Mouse (Mus musculus) CH12.LX (cell line): ENCODE measurements around the gene Fam207a. TPM values are rescaled to one million over a fixed set of nuclear protein-coding genes. Genes with fewer than 3 reads are reported as not detected.
A peak's percentile ranks its signal among the peaks of the same experiment; 100 is the strongest.

ENCODE experiments used
- DNase-seq: peaks from one replicate; pipeline ENCODE4 v3.0.0-alpha.2; 2013; ENCODE audit errors: extremely low read depth
- H3K27ac ChIP-seq: 2 replicates; pipeline ENCODE4 v1.5.1; 2012; ENCODE audit warnings: low read depth, mild to moderate bottlenecking, control low read depth, moderate library complexity; ENCODE audit not compliant: insufficient read depth
- H3K27me3 ChIP-seq: replicated peaks from 2 replicates; pipeline ENCODE3; 2012; ENCODE audit warnings: inconsistent platforms
- H3K36me3 ChIP-seq, 2 experiments: replicated peaks in 1 of 2; 2 replicates each; pipeline versions ENCODE3 to v1.6.1; 2012; ENCODE audit warnings: inconsistent platforms in 1 of 2, low read length in 1 of 2, mild to moderate bottlenecking in 1 of 2, mixed read lengths in 1 of 2, moderate library complexity in 1 of 2; ENCODE audit not compliant: control insufficient read depth in 1 of 2, insufficient read depth in 1 of 2
- H3K4me1 ChIP-seq, 2 experiments: 2 replicates each; pipeline ENCODE4 v1.6.1; 2012; ENCODE audit warnings: inconsistent platforms in 1 of 2, moderate library complexity in 1 of 2; ENCODE audit not compliant: insufficient read depth in 2 of 2, control insufficient read depth in 1 of 2
- H3K4me2 ChIP-seq: 2 replicates; pipeline ENCODE4 v1.6.1; 2012; ENCODE audit warnings: low read depth, mild to moderate bottlenecking, control low read depth; ENCODE audit not compliant: poor library complexity, insufficient read depth, severe bottlenecking
- H3K4me3 ChIP-seq, 3 experiments: fragments of 150-350 bp in 1 of 3; sonication (generic) in 1 of 3; replicated peaks in 1 of 3; 2 replicates each; pipeline versions ENCODE3 to v1.5.1; 2011 to 2012; ENCODE audit warnings: low read depth in 2 of 3, low read length in 2 of 3, mild to moderate bottlenecking in 2 of 3, moderate library complexity in 2 of 3, control low read depth in 1 of 3, improper control_type of control experiment in 1 of 3, inconsistent platforms in 1 of 3, mixed read lengths in 1 of 3; ENCODE audit not compliant: poor library complexity in 1 of 3
- H3K79me2 ChIP-seq: replicated peaks from 2 replicates; pipeline ENCODE4 v1.6.1; 2012; ENCODE audit warnings: mild to moderate bottlenecking, moderate library complexity; ENCODE audit not compliant: control insufficient read depth, poor library complexity, insufficient read depth, severe bottlenecking; ENCODE audit errors: extremely low read depth
- H3K9ac ChIP-seq: 2 replicates; pipeline ENCODE4 v1.6.1; 2012; ENCODE audit warnings: low read depth, mild to moderate bottlenecking, control low read depth, moderate library complexity; ENCODE audit not compliant: insufficient read depth
- H3K9me3 ChIP-seq: replicated peaks from 2 replicates; pipeline ENCODE3; 2012; ENCODE audit warnings: low read length, inconsistent platforms, mixed read lengths
- CHD2 ChIP-seq: IDR thresholded peaks from 2 replicates; pipeline ENCODE4 v1.6.1; 2011; ENCODE audit warnings: low read length, improper control_type of control experiment
- CTCF ChIP-seq, 2 experiments: IDR thresholded peaks in 1 of 2; conservative IDR thresholded peaks in 1 of 2; 2 replicates each; pipeline ENCODE4 v1.5.1; 2011 to 2012; ENCODE audit warnings: low read depth in 2 of 2, low read length in 2 of 2, improper control_type of control experiment in 1 of 2, inconsistent platforms in 1 of 2, mild to moderate bottlenecking in 1 of 2, moderate library complexity in 1 of 2
- E2F4 ChIP-seq: IDR thresholded peaks from 2 replicates; pipeline ENCODE4 v1.6.1; 2011; ENCODE audit warnings: low read depth, low read length, improper control_type of control experiment; ENCODE audit not compliant: insufficient replicate concordance
- ELF1 ChIP-seq: IDR thresholded peaks from 2 replicates; pipeline ENCODE4 v1.6.1; 2014; ENCODE audit warnings: low read depth, mild to moderate bottlenecking, inconsistent platforms, low read length, improper control_type of control experiment
- ETS1 ChIP-seq: conservative IDR thresholded peaks from 2 replicates; pipeline ENCODE4 v1.6.1; 2012; ENCODE audit warnings: low read depth, mild to moderate bottlenecking, inconsistent platforms, low read length, improper control_type of control experiment, moderate library complexity
- KAT2A ChIP-seq: IDR thresholded peaks from 2 replicates; pipeline ENCODE4 v1.6.1; 2012; ENCODE audit warnings: low read length, improper control_type of control experiment, inconsistent platforms; ENCODE audit not compliant: insufficient replicate concordance
- MAFK ChIP-seq: IDR thresholded peaks from 2 replicates; pipeline ENCODE4 v1.6.1; 2011; ENCODE audit warnings: low read length, improper control_type of control experiment; ENCODE audit not compliant: insufficient replicate concordance
- MAX ChIP-seq: IDR thresholded peaks from 2 replicates; pipeline ENCODE4 v1.6.1; 2011; ENCODE audit warnings: low read length, improper control_type of control experiment
- MAZ ChIP-seq: IDR thresholded peaks from 2 replicates; pipeline ENCODE4 v1.6.1; 2012; ENCODE audit warnings: low read depth, mild to moderate bottlenecking, inconsistent platforms, low read length, improper control_type of control experiment, moderate library complexity
- MEF2A ChIP-seq: IDR thresholded peaks from 2 replicates; pipeline ENCODE4 v1.6.1; 2014; ENCODE audit warnings: low read depth, mild to moderate bottlenecking, inconsistent platforms, low read length, improper control_type of control experiment, borderline replicate concordance
- MXI1 ChIP-seq: IDR thresholded peaks from 2 replicates; pipeline ENCODE4 v1.6.1; 2011; ENCODE audit warnings: mild to moderate bottlenecking, low read depth, low read length, improper control_type of control experiment
- MYC ChIP-seq: IDR thresholded peaks from 2 replicates; pipeline ENCODE4 v1.6.1; 2011; ENCODE audit warnings: low read depth, mild to moderate bottlenecking, improper control_type of control experiment, low read length
- NELFE ChIP-seq: IDR thresholded peaks from 2 replicates; pipeline ENCODE4 v1.6.1; 2011; ENCODE audit warnings: low read depth, low read length, improper control_type of control experiment
- POLR2A ChIP-seq: IDR thresholded peaks from 2 replicates; pipeline ENCODE4 v1.6.1; 2011; ENCODE audit warnings: low read depth, mild to moderate bottlenecking, improper control_type of control experiment, low read length
- POLR2AphosphoS2 ChIP-seq: IDR thresholded peaks from 2 replicates; pipeline ENCODE4 v1.6.1; 2011; ENCODE audit warnings: low read depth, low read length, improper control_type of control experiment
- RAD21 ChIP-seq: IDR thresholded peaks from 2 replicates; pipeline ENCODE4 v1.6.1; 2011; ENCODE audit warnings: low read depth, mild to moderate bottlenecking, low read length, improper control_type of control experiment, moderate library complexity
- SMC3 ChIP-seq: IDR thresholded peaks from 2 replicates; pipeline ENCODE4 v1.6.1; 2011; ENCODE audit warnings: low read depth, low read length, improper control_type of control experiment
- TBP ChIP-seq: conservative IDR thresholded peaks from 2 replicates; pipeline ENCODE4 v1.6.1; 2011; ENCODE audit warnings: low read depth, low read length, improper control_type of control experiment
- TCF12 ChIP-seq: IDR thresholded peaks from 2 replicates; pipeline ENCODE4 v1.6.1; 2014; ENCODE audit warnings: low read depth, mild to moderate bottlenecking, inconsistent platforms, low read length, improper control_type of control experiment
- UBTF ChIP-seq: IDR thresholded peaks from 2 replicates; pipeline ENCODE4 v1.6.1; 2012; ENCODE audit warnings: low read depth, mild to moderate bottlenecking, inconsistent platforms, low read length, improper control_type of control experiment, moderate library complexity
- USF1 ChIP-seq: IDR thresholded peaks from 2 replicates; pipeline ENCODE4 v1.6.1; 2014; ENCODE audit warnings: low read depth, mild to moderate bottlenecking, inconsistent platforms, low read length, improper control_type of control experiment
- USF2 ChIP-seq: conservative IDR thresholded peaks from 2 replicates; pipeline ENCODE4 v1.6.1; 2011; ENCODE audit warnings: low read depth, low read length, improper control_type of control experiment
- ZMIZ1 ChIP-seq: IDR thresholded peaks from 2 replicates; pipeline ENCODE4 v1.6.1; 2012; ENCODE audit warnings: low read depth, mild to moderate bottlenecking, inconsistent platforms, low read length, improper control_type of control experiment
- dilution Hi-C: fragments of 300-500 bp; cut with MboI; formaldehyde crosslinking; loops from 2 replicates; pipeline ENCODE4 v1.14.3; 2020; ENCODE audit warnings: low sequenced_read_pairs; ENCODE audit not compliant: extremely low pct_unique_long_range_greater_than_20kb, extremely low pct_ligation_motif_present
- in situ Hi-C: fragments of 300-500 bp; cut with MboI; formaldehyde crosslinking; loops from 3 replicates; pipeline ENCODE4 v1.14.3; 2019; ENCODE audit warnings: low sequenced_read_pairs, low pct_ligation_motif_present, low pct_unique_long_range_greater_than_20kb, mixed read lengths
- polyA plus RNA-seq: library from polyadenylated mRNA; unstranded; fragments of >175 nt; gene quantifications from 2 replicates; pipeline ENCODE4 v1.2.1, GENCODE M21; 2012; ENCODE audit warnings: low read depth; ENCODE audit not compliant: insufficient read length
- total RNA-seq, 2 experiments: library from RNA; depleted of rRNA; stranded (reverse); fragments of 300-350 nt in 1 of 2; fragments of >200 nt in 1 of 2; gene quantifications; 2 replicates each; pipeline ENCODE4 v1.2.3; 2012 to 2014

Fam207a gene
- total and polyA plus RNA-seq, 3 experiments: 43.1 to 65.4 (median 46.1) TPM

DNA sequence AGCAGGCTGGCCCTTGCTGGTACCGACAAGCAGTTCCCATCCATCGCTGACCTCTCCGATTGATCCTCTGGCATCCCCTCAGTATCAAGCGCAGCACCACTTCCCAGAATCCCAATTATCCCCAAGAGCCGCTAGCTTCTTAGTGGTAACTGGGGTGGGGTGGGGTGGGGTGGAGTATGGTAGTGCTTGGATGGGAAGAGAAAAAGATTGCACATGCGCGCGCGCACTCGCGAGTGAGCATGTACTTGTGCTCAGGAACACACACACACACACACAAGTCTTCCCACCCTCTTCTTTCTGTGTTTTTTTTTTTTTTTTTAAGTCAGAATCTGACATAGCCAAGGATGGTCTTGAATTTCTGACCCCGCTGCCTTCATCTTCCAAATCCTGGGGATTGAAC is 7.2 kb upstream of the Fam207a start:
- peak overlapping the region; percentile 46; the same call in 1 of the 2 replicates for H3K4me2 ChIP-seq

DNA sequence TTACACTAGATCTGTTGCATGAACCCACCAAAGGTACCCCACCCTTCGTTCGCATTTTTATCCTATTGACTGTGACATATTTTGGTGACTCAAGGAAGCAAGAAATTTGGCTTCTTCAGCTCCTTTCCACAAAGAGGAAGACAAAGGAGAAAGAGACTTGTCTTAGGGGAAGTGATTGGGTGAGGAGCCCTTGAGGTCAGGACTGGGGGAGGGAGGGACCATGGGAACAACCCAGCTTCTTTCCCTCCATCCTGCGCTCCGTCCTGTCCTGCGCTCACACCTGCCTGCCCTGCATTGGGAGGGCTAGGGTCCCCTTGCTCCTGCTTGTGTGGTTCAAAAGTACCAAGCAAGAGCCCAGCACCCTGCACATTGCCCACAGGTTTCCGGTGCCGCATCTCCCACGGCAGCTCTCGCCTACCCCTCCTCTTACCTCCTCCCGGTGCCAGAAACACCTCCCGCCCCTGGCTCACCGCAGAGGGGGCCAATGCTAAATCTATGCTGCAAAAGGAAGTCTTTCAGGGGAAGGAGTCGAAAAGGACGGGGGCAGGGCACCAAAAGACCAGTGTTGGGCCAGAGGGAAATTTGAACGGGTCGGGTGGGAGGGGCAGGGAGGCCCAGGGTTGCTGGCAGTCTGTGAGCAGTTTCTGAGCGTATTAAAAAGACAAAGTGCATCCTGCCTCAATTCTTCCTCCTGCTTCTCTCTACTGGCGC is 6.6 kb upstream of the Fam207a start:
- Histone ChIP-seq H3K36me3 (peaks cover 0 to 2% of the 10 kb centered on the region in 2 experiments), H3K9me3 (peaks cover 3% of the 10 kb centered on the region), H3K4me2 (peak overlapping the region; percentile 46; the same call in 1 of the 2 replicates), H3K27ac (peak overlapping the region; percentile 7; the same call in 1 of the 2 replicates), H3K4me1 (peaks cover 11 to 66% of the 10 kb centered on the region in 2 experiments), H3K27me3 (no peaks in the 10 kb centered on the region), H3K79me2 (no peaks in the 10 kb centered on the region), H3K4me3 (peak overlapping the region in 2 of 3 experiments; percentile 2 to 47), H3K9ac (0 out of 2 replicates have a peak overlapping the region, but pooled peaks have one; percentile 20)
- peak; percentile 70 for DNase-seq
- in situ Hi-C loops (no loop called here), dilution Hi-C loops (no loop called here)
- no peak for TF ChIP-seq UBTF
- TF ChIP-seq ETS1: 0 out of 2 replicates have a peak, but pooled peaks have one; percentile 6
- TF ChIP-seq RAD21: no peak
- no peak for TF ChIP-seq CTCF (conservative IDR thresholded peaks at IDR 0.05 in 1 of 2, IDR thresholded peaks at IDR 0.05 in 1 of 2; ENCODE audit: low read depth in 2 of 2, low read length in 2 of 2)
- no peak for TF ChIP-seq MAX

More for the DNA sequence above, 7.2 kb upstream of the Fam207a start:
- peak overlapping the region in 1 of 3 experiments; percentile 47 for H3K4me3 ChIP-seq
- in situ Hi-C loops: no loop called here
- peaks cover 13 to 66% of the 10 kb centered on the region in 2 experiments for H3K4me1 ChIP-seq
- no peaks in the 10 kb centered on the region for H3K79me2 ChIP-seq
- no peak for DNase-seq
- no peak overlapping the region for H3K27ac ChIP-seq
- peaks cover 3% of the 10 kb centered on the region for H3K9me3 ChIP-seq
- peaks cover 0 to 6% of the 10 kb centered on the region in 2 experiments for H3K36me3 ChIP-seq
- H3K27me3 ChIP-seq: no peaks in the 10 kb centered on the region
- H3K9ac ChIP-seq: 0 out of 2 replicates have a peak overlapping the region, but pooled peaks have one; percentile 20
- TF ChIP-seq KAT2A: no peak
- TF ChIP-seq CHD2: no peak
- no peak for TF ChIP-seq POLR2AphosphoS2
- TF ChIP-seq TCF12: no peak
- no peak for TF ChIP-seq USF1
- TF ChIP-seq SMC3: no peak
- no peak for TF ChIP-seq MAZ
- TF ChIP-seq USF2: no peak
- dilution Hi-C loops: no loop called here

DNA sequence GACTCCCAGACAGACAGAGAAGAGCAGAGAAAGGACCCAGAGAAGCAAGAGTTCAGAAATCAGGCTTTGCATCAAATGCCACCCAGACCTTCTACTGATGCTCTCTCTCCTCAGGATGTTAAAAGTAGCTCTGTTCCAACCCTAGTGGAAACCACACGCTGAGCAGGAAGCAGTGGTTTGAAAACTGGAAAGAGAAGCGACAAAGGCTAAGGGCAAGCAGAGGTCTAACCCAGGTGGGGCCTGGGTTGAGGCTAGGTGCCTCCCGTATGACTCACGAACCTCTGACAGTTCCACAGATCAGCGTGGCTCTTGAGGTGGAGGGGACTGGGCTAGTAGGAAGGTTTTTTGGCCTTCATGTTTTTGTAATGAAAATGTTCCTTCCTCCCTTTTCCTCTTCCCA is 4.9 kb upstream of the Fam207a start:
- Histone ChIP-seq H3K4me2 (no peak overlapping the region), H3K36me3 (no peaks in the 10 kb centered on the region), H3K4me1 (peaks cover 8 to 60% of the 10 kb centered on the region in 2 experiments; a peak in 3 of 4 replicates), H3K4me3 (no peak overlapping the region), H3K79me2 (peaks cover under 1% of the 10 kb centered on the region), H3K27me3 (no peaks in the 10 kb centered on the region), H3K9me3 (peaks cover 3% of the 10 kb centered on the region), H3K27ac (no peak overlapping the region), H3K9ac (no peak overlapping the region)
- in situ Hi-C loops: no loop called here
- DNase-seq: peak; percentile 47
- dilution Hi-C loops: no loop called here
- TF ChIP-seq ZMIZ1 (no peak), MYC (no peak), MAFK (no peak), MXI1 (no peak), NELFE (no peak), ELF1 (no peak), E2F4 (no peak), TBP (no peak), POLR2A (no peak), MEF2A (no peak), KAT2A (no peak)
